Mouse (Mus musculus) midbrain, postnatal 0 days (tissue): ENCODE measurements around the gene Gm3417. TPM values are rescaled to one million over a fixed set of nuclear protein-coding genes. Genes with fewer than 3 reads are reported as not detected.
A peak's percentile ranks its signal among the peaks of the same experiment; 100 is the strongest.

ENCODE experiments used
- ATAC-seq: fragments of 200-750 bp; cut with Nextera tagmentation; 2 replicates; pipeline ENCODE4 v1.8.0; 2017; ENCODE audit warnings: moderate number of reproducible peaks, mild to moderate bottlenecking, moderate TSS enrichment, moderate library complexity; ENCODE audit not compliant: low FRiP score
- DNase-seq: peaks from one replicate; pipeline ENCODE4 v3.0.0-alpha.2; 2015; ENCODE audit warnings: low spot score
- H3K27ac ChIP-seq: fragments of 300-500 bp; sonication (generic); 2 replicates; pipeline ENCODE4 v1.5.1; 2014; ENCODE audit warnings: low read depth, mild to moderate bottlenecking, low read length, mixed read lengths
- H3K27me3 ChIP-seq: fragments of 300-500 bp; sonication (generic); 2 replicates; pipeline ENCODE4 v1.6.1; 2014; ENCODE audit warnings: low read length, control low read depth, mixed read lengths; ENCODE audit not compliant: insufficient read depth
- H3K36me3 ChIP-seq: fragments of 300-500 bp; sonication (generic); 2 replicates; pipeline ENCODE4 v1.6.1; 2014; ENCODE audit warnings: low read length, control low read depth, mixed read lengths; ENCODE audit not compliant: insufficient read depth
- H3K4me1 ChIP-seq: fragments of 300-500 bp; sonication (generic); 2 replicates; pipeline ENCODE4 v1.6.1; 2014; ENCODE audit warnings: mild to moderate bottlenecking, control low read depth, antibody characterized with exemption, low read length, mixed read lengths; ENCODE audit not compliant: insufficient read depth
- H3K4me2 ChIP-seq: fragments of 300-500 bp; sonication (generic); 2 replicates; pipeline ENCODE4 v1.6.1; 2014; ENCODE audit warnings: low read depth, mild to moderate bottlenecking, low read length, mixed read lengths; ENCODE audit not compliant: poor library complexity, severe bottlenecking
- H3K4me3 ChIP-seq: fragments of 300-500 bp; sonication (generic); 2 replicates; pipeline ENCODE4 v1.5.1; 2014; ENCODE audit warnings: low read depth, mild to moderate bottlenecking, low read length, moderate library complexity
- H3K9ac ChIP-seq: fragments of 300-500 bp; sonication (generic); replicated peaks from 2 replicates; pipeline ENCODE4 v1.6.1; 2014; ENCODE audit warnings: mild to moderate bottlenecking, low read length, moderate library complexity, mixed read lengths; ENCODE audit not compliant: poor library complexity, severe bottlenecking
- H3K9me3 ChIP-seq: fragments of 300-500 bp; sonication (generic); 2 replicates; pipeline ENCODE4 v1.6.1; 2016; ENCODE audit warnings: low read length, control low read depth
- CTCF ChIP-seq: IDR thresholded peaks from 2 replicates; pipeline ENCODE4 v1.5.1; 2016; ENCODE audit warnings: antibody characterized with exemption, mild to moderate bottlenecking
- WGBS: fragments of 180-500 bp; shearing (Covaris S2); extraction: QIAGEN DNeasy Blood & Tissue Kit; methylation state at CpG from one replicate; pipeline ENCODE4 v1.1.7; 2014; 5-methylcytosine and 5-hydroxymethylcytosine counted together
- polyA plus RNA-seq: library from polyadenylated mRNA; unstranded; fragments of >200 nt; fragmentation: Nextera tagmentation; extraction: Ambion mirVana; gene quantifications from 2 replicates; pipeline ENCODE4 v1.2.1, GENCODE M21; 2015
- total RNA-seq: library from RNA; depleted of rRNA; stranded (reverse); fragments of >200 nt; gene quantifications from 2 replicates; pipeline ENCODE4 v1.2.3, GENCODE M21; 2014

Gene Gm3417
- total and polyA plus RNA-seq, 2 experiments from 2014 or later = 0.86 TPM; not detected in 1

- no peaks in the 10 kb centered on the region for H3K36me3 ChIP-seq
- H3K27me3 ChIP-seq = no peaks in the 10 kb centered on the region
- H3K4me1 ChIP-seq = peaks cover 3% of the 10 kb centered on the region; the same call in 1 of the 2 replicates
- TF ChIP-seq CTCF = no peak
- no peaks in the 10 kb centered on the region for H3K9me3 ChIP-seq
- 0 out of 2 replicates have a peak, but pooled peaks have one; percentile 2 for ATAC-seq
- under 1% methylated on average over 18 of the region's 23 CpGs for WGBS
- peak overlapping the region; percentile 44; the same call in 1 of the 2 replicates for H3K9ac ChIP-seq
- peak overlapping the region; percentile 95 for H3K4me2 ChIP-seq
- peak overlapping the region; percentile 64 for H3K4me3 ChIP-seq
- no peak for DNase-seq
- no peak overlapping the region for H3K27ac ChIP-seq
Observed at GRCm38 (mm10) chr17:14960520-14960919, 18.1 kb downstream of the Gm3417 start.

- Histone ChIP-seq H3K9ac (0 out of 2 replicates have a peak overlapping the region, but pooled peaks have one; percentile 39), H3K4me3 (peak overlapping the region; percentile 22)
Observed at GRCm38 (mm10) chr17:14959979-14960378, 18.6 kb downstream of the Gm3417 start.

GRCm38 (mm10) chr17:14958686-14959327 is 19.8 kb downstream of the Gm3417 start:
- Histone ChIP-seq H3K36me3 (peaks cover 5% of the 10 kb centered on the region; the same call in 1 of the 2 replicates), H3K4me1 (peaks cover 3% of the 10 kb centered on the region; the same call in 1 of the 2 replicates), H3K27ac (no peak overlapping the region), H3K9me3 (no peaks in the 10 kb centered on the region), H3K9ac (no peak overlapping the region), H3K27me3 (no peaks in the 10 kb centered on the region), H3K4me2 (no peak overlapping the region), H3K4me3 (no peak overlapping the region)
- DNase-seq (no peak), ATAC-seq (no peak)
- no peak for TF ChIP-seq CTCF
- 96% methylated on average over 5 of the region's 5 CpGs for WGBS

More at GRCm38 (mm10) chr17:14959979-14960378, 18.6 kb downstream of the Gm3417 start:
- ATAC-seq (no peak), DNase-seq (no peak)
- Histone ChIP-seq H3K9me3 (no peaks in the 10 kb centered on the region), H3K27me3 (no peaks in the 10 kb centered on the region), H3K4me1 (peaks cover 3% of the 10 kb centered on the region; the same call in 1 of the 2 replicates), H3K27ac (no peak overlapping the region), H3K4me2 (peak overlapping the region; percentile 54), H3K36me3 (no peaks in the 10 kb centered on the region)
- WGBS = 23% methylated on average over 3 of the region's 3 CpGs
- TF ChIP-seq CTCF = no peak

GRCm38 (mm10) chr17:14953452-14953851 is 25.1 kb downstream of the Gm3417 start:
- no peak overlapping the region for H3K4me3 ChIP-seq
- TF ChIP-seq CTCF = no peak
- no peak overlapping the region for H3K27ac ChIP-seq
- H3K27me3 ChIP-seq = no peaks in the 10 kb centered on the region
- no peak overlapping the region for H3K9ac ChIP-seq
- no peak overlapping the region for H3K4me2 ChIP-seq
- peaks cover 31% of the 10 kb centered on the region for H3K36me3 ChIP-seq
- no peaks in the 10 kb centered on the region for H3K4me1 ChIP-seq
- no peak for ATAC-seq
- H3K9me3 ChIP-seq = no peaks in the 10 kb centered on the region
- no peak for DNase-seq
- WGBS = 93% methylated on average over 8 of the region's 8 CpGs

DNA sequence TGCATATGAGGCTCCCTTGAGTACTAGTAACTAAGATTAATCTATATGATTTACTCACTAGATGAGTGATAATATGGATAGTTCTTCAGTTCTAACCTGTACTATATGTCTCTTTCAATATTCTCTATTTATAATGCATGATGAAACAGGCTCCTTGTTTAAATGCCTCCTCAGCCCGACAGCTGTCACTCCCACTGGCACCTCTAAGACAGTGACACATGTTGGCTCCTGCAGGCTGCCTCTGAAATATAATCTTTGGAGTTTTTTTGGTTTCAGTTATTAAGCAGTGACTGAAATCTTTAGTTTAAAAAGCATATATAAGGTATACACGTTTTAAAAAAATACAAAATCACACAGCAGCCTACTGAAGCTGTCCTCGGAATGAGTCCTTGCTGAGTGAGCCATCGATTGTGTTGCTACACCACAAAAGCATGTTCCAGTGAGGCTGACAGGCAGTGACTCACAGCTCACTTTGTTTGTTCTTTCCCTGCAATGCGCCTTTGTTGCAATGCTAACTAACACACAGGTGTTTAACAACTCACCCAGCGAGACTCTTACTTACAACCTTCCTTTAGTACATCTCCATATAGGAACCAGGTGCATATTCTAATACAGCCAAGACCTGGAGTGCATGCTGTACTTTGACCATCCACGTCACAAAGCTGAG is 29.3 kb downstream of the Gm3417 start:
- ATAC-seq = no peak
- no peak overlapping the region for H3K27ac ChIP-seq
- TF ChIP-seq CTCF = no peak
- DNase-seq = no peak
- peaks cover 40% of the 10 kb centered on the region for H3K36me3 ChIP-seq
- H3K4me3 ChIP-seq = no peak overlapping the region
- H3K4me1 ChIP-seq = peaks cover 3% of the 10 kb centered on the region; the same call in 1 of the 2 replicates
- 88% methylated on average over 7 of the region's 7 CpGs for WGBS
- no peak overlapping the region for H3K9ac ChIP-seq
- H3K9me3 ChIP-seq = no peaks in the 10 kb centered on the region
- H3K27me3 ChIP-seq = no peaks in the 10 kb centered on the region
- no peak overlapping the region for H3K4me2 ChIP-seq

DNA sequence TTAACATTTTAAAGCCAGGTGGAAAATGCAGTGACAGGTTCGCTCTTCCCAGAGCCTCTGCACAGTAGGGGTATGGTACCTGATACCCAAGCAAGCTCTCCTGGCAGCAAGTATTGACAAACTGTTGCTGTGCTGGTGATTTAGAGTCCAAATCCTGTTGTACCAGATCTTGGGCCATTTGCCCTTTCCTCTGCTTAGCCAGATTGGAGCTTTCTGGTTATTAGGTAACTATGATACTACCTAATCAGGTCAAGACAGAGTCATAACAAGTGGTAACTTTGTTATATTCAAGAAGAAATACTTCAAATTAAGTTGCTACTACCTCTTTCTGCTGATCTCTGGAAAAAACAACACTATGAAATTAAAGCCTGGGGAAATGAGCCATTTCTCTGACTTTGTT is 34.0 kb downstream of the Gm3417 start:
- Histone ChIP-seq H3K4me3 (no peak overlapping the region), H3K27me3 (no peaks in the 10 kb centered on the region), H3K9ac (no peak overlapping the region), H3K36me3 (peaks cover 14% of the 10 kb centered on the region), H3K4me1 (peaks cover 10% of the 10 kb centered on the region; the same call in 1 of the 2 replicates), H3K4me2 (no peak overlapping the region), H3K27ac (no peak overlapping the region), H3K9me3 (no peaks in the 10 kb centered on the region)
- TF ChIP-seq CTCF = no peak
- WGBS = 91% methylated on average over 1 of the region's 1 CpGs
- no peak for DNase-seq
- ATAC-seq = no peak
